Mouse (Mus musculus) forebrain, embryonic 14.5 days (tissue): ENCODE results near the gene Gosr2. TPM values are rescaled to one million over a fixed set of nuclear protein-coding genes. Genes with fewer than 3 reads are reported as not detected.
A peak's percentile ranks its signal among the peaks of the same experiment; 100 is the strongest.

Experiments
- ATAC-seq: fragments of 200-750 bp; cut with Nextera tagmentation; 2 replicates; pipeline ENCODE4 v1.8.0; 2017; ENCODE audit warnings: mild to moderate bottlenecking, moderate library complexity
- DNase-seq: peaks from one replicate; pipeline ENCODE4 v3.0.0-alpha.2; 2015; ENCODE audit warnings: low spot score
- H3K27ac ChIP-seq: fragments of 300-500 bp; sonication (generic); 2 replicates; pipeline ENCODE4 v1.5.1; 2014; ENCODE audit warnings: low read depth, mild to moderate bottlenecking, control low read depth, low read length, moderate library complexity
- H3K27me3 ChIP-seq: fragments of 300-500 bp; sonication (generic); replicated peaks from 2 replicates; pipeline ENCODE4 v1.6.1; 2014; ENCODE audit warnings: low read length, control low read depth, mixed read lengths; ENCODE audit not compliant: control insufficient read depth, insufficient read depth
- H3K36me3 ChIP-seq: fragments of 300-500 bp; sonication (generic); 2 replicates; pipeline ENCODE4 v1.6.1; 2014; ENCODE audit warnings: low read length, control low read depth; ENCODE audit not compliant: control insufficient read depth, insufficient read depth
- H3K4me1 ChIP-seq: fragments of 300-500 bp; sonication (generic); 2 replicates; pipeline ENCODE4 v1.6.1; 2014; ENCODE audit warnings: antibody characterized with exemption, low read length, control low read depth; ENCODE audit not compliant: control insufficient read depth, insufficient read depth
- H3K4me2 ChIP-seq: fragments of 300-500 bp; sonication (generic); 2 replicates; pipeline ENCODE4 v1.6.1; 2014; ENCODE audit warnings: mild to moderate bottlenecking, control low read depth, low read length
- H3K4me3 ChIP-seq: fragments of 300-500 bp; sonication (generic); 2 replicates; pipeline ENCODE4 v1.5.1; 2014; ENCODE audit warnings: low read depth, low read length, control low read depth
- H3K9ac ChIP-seq: fragments of 300-500 bp; sonication (generic); 2 replicates; pipeline ENCODE4 v1.6.1; 2014; ENCODE audit warnings: mild to moderate bottlenecking, low read length, control low read depth, moderate library complexity
- H3K9me3 ChIP-seq: fragments of 300-500 bp; sonication (generic); replicated peaks from 2 replicates; pipeline ENCODE4 v1.6.1; 2016; ENCODE audit warnings: low read length, control low read depth, mixed read lengths; ENCODE audit not compliant: control insufficient read depth
- WGBS: fragments of 180-500 bp; shearing (Covaris S2); extraction: QIAGEN DNeasy Blood & Tissue Kit; methylation state at CpG from one replicate; pipeline ENCODE4 v1.1.7; 2014; 5-methylcytosine and 5-hydroxymethylcytosine counted together
- polyA plus RNA-seq: library from polyadenylated mRNA; unstranded; fragments of >200 nt; fragmentation: Nextera tagmentation; extraction: Ambion mirVana; gene quantifications from 2 replicates; pipeline ENCODE4 v1.2.1, GENCODE M21; 2014

The Gosr2 gene
- polyA plus RNA-seq = 105 and 106 TPM in 2 replicates

GRCm38 (mm10) chr11:103697565-103698176 is at the start of gene Gosr2:
TSS of gene Gosr2 (minus strand) at chr11:103697898.
- peak within 1 kb of the TSS; percentile 96 for H3K27ac ChIP-seq
- H3K27me3 ChIP-seq = no peaks in the 10 kb centered on the region
- WGBS = under 1% methylated on average over 57 of the region's 57 CpGs
- no peaks in the 10 kb centered on the region for H3K9me3 ChIP-seq
- peak within 1 kb of the TSS; percentile 53 for H3K4me3 ChIP-seq
- ATAC-seq = peak; percentile 98
- H3K4me2 ChIP-seq = peak within 1 kb of the TSS; percentile 68
- peak within 1 kb of the TSS; percentile 66 for H3K9ac ChIP-seq
- peaks cover 3% of the 10 kb centered on the region; the same call in 1 of the 2 replicates for H3K4me1 ChIP-seq
- H3K36me3 ChIP-seq = no peaks in the 10 kb centered on the region; the same call in 1 of the 2 replicates
- DNase-seq = peak; percentile 95

- no peak overlapping the region for H3K27ac ChIP-seq
Measured at GRCm38 (mm10) chr11:103735046-103735781, 37.5 kb upstream of the Gosr2 start.

GRCm38 (mm10) chr11:103734411-103735045 is 36.8 kb upstream of the Gosr2 start:
- Histone ChIP-seq H3K9ac (no peak overlapping the region), H3K4me1 (0 out of 2 replicates have a peak, but pooled peaks cover 2% of the 10 kb centered on the region), H3K27ac (no peak overlapping the region), H3K36me3 (no peaks in the 10 kb centered on the region), H3K9me3 (no peaks in the 10 kb centered on the region), H3K4me2 (no peak overlapping the region), H3K4me3 (no peak overlapping the region), H3K27me3 (no peaks in the 10 kb centered on the region)
- no peak for DNase-seq
- no peak for ATAC-seq
- 78% methylated on average over 5 of the region's 5 CpGs for WGBS

More at GRCm38 (mm10) chr11:103735046-103735781, 37.5 kb upstream of the Gosr2 start:
- ATAC-seq (no peak), DNase-seq (peak; percentile 55)
- WGBS = 79% methylated on average over 19 of the region's 19 CpGs
- Histone ChIP-seq H3K4me3 (no peak overlapping the region), H3K9ac (no peak overlapping the region), H3K4me1 (0 out of 2 replicates have a peak, but pooled peaks cover 2% of the 10 kb centered on the region), H3K27me3 (no peaks in the 10 kb centered on the region), H3K36me3 (no peaks in the 10 kb centered on the region), H3K4me2 (no peak overlapping the region), H3K9me3 (no peaks in the 10 kb centered on the region)

GRCm38 (mm10) chr11:103733961-103734360 is 36.3 kb upstream of the Gosr2 start:
- no peaks in the 10 kb centered on the region for H3K9me3 ChIP-seq
- no peak overlapping the region for H3K4me2 ChIP-seq
- ATAC-seq (no peak), DNase-seq (peak; percentile 36)
- H3K27ac ChIP-seq = no peak overlapping the region
- no peaks in the 10 kb centered on the region for H3K36me3 ChIP-seq
- WGBS = 99% methylated on average over 2 of the region's 2 CpGs
- H3K4me3 ChIP-seq = no peak overlapping the region
- H3K27me3 ChIP-seq = no peaks in the 10 kb centered on the region
- 0 out of 2 replicates have a peak, but pooled peaks cover 2% of the 10 kb centered on the region for H3K4me1 ChIP-seq
- no peak overlapping the region for H3K9ac ChIP-seq

- DNase-seq = no peak
- Histone ChIP-seq H3K4me1 (0 out of 2 replicates have a peak, but pooled peaks cover 2% of the 10 kb centered on the region), H3K9me3 (no peaks in the 10 kb centered on the region), H3K36me3 (no peaks in the 10 kb centered on the region), H3K9ac (no peak overlapping the region), H3K27me3 (no peaks in the 10 kb centered on the region), H3K27ac (no peak overlapping the region), H3K4me2 (no peak overlapping the region), H3K4me3 (no peak overlapping the region)
- ATAC-seq = no peak
- 70% methylated on average over 4 of the region's 4 CpGs for WGBS
Measured at GRCm38 (mm10) chr11:103733069-103733468, 35.4 kb upstream of the Gosr2 start.

GRCm38 (mm10) chr11:103732306-103732705 is 34.6 kb upstream of the Gosr2 start:
- ATAC-seq = no peak
- no peak for DNase-seq
- 82% methylated on average over 7 of the region's 7 CpGs for WGBS

GRCm38 (mm10) chr11:103731594-103731993 is 33.9 kb upstream of the Gosr2 start:
- no peaks in the 10 kb centered on the region for H3K27me3 ChIP-seq
- no peak for ATAC-seq
- no peak for DNase-seq
- no peaks in the 10 kb centered on the region for H3K36me3 ChIP-seq
- H3K4me1 ChIP-seq = 0 out of 2 replicates have a peak, but pooled peaks cover 2% of the 10 kb centered on the region
- no peak overlapping the region for H3K27ac ChIP-seq
- H3K9ac ChIP-seq = no peak overlapping the region
- no peak overlapping the region for H3K4me3 ChIP-seq
- 77% methylated on average over 9 of the region's 9 CpGs for WGBS
- no peak overlapping the region for H3K4me2 ChIP-seq
- H3K9me3 ChIP-seq = no peaks in the 10 kb centered on the region

More at GRCm38 (mm10) chr11:103732306-103732705, 34.6 kb upstream of the Gosr2 start:
- H3K36me3 ChIP-seq = no peaks in the 10 kb centered on the region
- no peak overlapping the region for H3K4me2 ChIP-seq
- H3K4me1 ChIP-seq = 0 out of 2 replicates have a peak, but pooled peaks cover 2% of the 10 kb centered on the region
- no peak overlapping the region for H3K27ac ChIP-seq
- no peak overlapping the region for H3K4me3 ChIP-seq
- no peaks in the 10 kb centered on the region for H3K27me3 ChIP-seq
- H3K9me3 ChIP-seq = no peaks in the 10 kb centered on the region
- no peak overlapping the region for H3K9ac ChIP-seq

GRCm38 (mm10) chr11:103729282-103729985 is 31.7 kb upstream of the Gosr2 start:
- Histone ChIP-seq H3K9me3 (no peaks in the 10 kb centered on the region), H3K9ac (no peak overlapping the region), H3K4me1 (no peaks in the 10 kb centered on the region), H3K4me3 (no peak overlapping the region), H3K27ac (no peak overlapping the region), H3K27me3 (no peaks in the 10 kb centered on the region), H3K36me3 (no peaks in the 10 kb centered on the region), H3K4me2 (no peak overlapping the region)
- no peak for DNase-seq
- 57% methylated on average over 9 of the region's 9 CpGs for WGBS
- no peak for ATAC-seq
